Mouse (Mus musculus) adrenal gland, postnatal 10 days (tissue): ENCODE measurements around the gene Pisd. TPM values are rescaled to one million over a fixed set of nuclear protein-coding genes. Genes with fewer than 3 reads are reported as not detected.

Experiments
- DNase-seq: peaks from one replicate; pipeline ENCODE4 v3.0.0; 2021; ENCODE audit warnings: mixed read lengths
- total RNA-seq, 2 experiments: library from RNA; stranded (reverse); gene quantifications; 2 replicates each; pipeline ENCODE4 v1.2.3; 2021

The Pisd gene
- total RNA-seq, 2 experiments from 2014 or later = 53.2 to 62.4 TPM

GRCm38 (mm10) chr5:32706226-32706780, 79.1 kb downstream of the Pisd start:
- no peak for DNase-seq

GRCm38 (mm10) chr5:32697208-32697867, 88.1 kb downstream of the Pisd start:
- DNase-seq = no peak

- DNase-seq = no peak
Observed at GRCm38 (mm10) chr5:32693411-32693810, 92.0 kb downstream of the Pisd start.

Other genes starting within 250 kb of the Pisd start
- 10 to 100 TPM; 43.1 to 44.3 TPM for gene Yes1, start 174.5 kb downstream of the Pisd start, total RNA-seq
- not detected for gene Gm20671, start 41.5 kb upstream of the Pisd start, total RNA-seq
- gene Prr14l, start 68.6 kb upstream of the Pisd start, total RNA-seq = 10 to 100 TPM; 21.4 to 25.0 TPM
- 10 to 100 TPM; 30.1 to 38.4 TPM for gene Depdc5, start 78.1 kb upstream of the Pisd start, total RNA-seq
- gene Ywhah, start 233.2 kb upstream of the Pisd start, total RNA-seq = 100 to 1,000 TPM; 137 to 144 TPM